Mouse (Mus musculus) thymus, postnatal 36 days (tissue): Measurements from ENCODE around the gene Rap1a.

Experiments used
- DNase-seq, 2 experiments: peaks; one replicate each; pipeline ENCODE4 v3.0.0; 2022; ENCODE audit warnings: mixed read lengths in 2 of 2

Gene Rap1a

DNA sequence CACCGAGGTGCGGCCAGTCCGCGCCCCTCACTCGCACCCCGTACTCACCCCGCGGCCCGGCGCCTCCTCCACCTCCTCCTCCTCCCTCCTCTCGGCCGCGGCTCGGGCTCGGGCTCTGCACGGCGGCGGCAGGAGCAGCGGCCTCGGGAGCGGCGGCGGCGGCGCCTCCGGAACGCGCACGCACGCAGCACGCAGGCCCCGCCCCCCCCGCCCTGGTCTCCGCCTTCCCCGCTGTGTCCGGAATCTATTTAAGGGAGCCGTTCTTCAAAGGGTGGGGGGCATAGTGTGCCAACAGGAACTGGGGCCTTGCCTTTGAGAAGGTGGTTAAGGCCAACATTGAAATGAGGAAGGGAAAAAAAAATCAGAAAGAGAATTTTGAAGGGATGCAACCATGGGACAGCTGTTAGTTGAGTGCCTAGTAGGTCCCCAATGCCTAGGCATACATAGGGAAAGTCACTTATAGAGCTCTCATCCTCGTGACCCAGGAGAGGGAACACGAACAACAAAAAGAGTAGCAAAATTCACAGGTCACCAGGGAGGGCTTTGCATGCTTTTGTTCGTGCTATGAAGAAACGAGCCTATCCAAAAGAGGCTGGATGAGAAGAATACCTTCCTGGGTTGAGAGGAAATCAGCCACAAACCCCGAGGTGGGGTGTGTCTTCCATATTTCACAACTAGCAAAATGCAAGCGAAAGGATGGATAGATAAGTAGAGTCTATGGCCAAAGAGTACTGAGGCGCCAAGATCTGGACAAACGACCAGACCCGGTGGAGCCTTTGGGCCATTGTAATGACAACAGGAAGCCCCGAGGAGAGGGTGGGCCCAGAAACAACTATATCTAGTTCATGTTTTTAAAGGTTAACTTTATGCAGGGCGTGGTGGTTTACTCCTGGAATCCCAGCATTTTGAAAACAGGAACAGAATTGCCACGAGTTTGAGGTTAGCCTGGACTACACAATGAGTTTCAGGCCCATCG lies at the start of gene Rap1a:
Gene Rap1a (minus strand): TSS at position 146 of the 976 bp plus-strand sequence.
- peak; percentile 75 to 86 for DNase-seq

GRCm38 (mm10) chr3:105846294-105847069 lies 45.3 kb upstream of the Rap1a start:
- no peak for DNase-seq

- DNase-seq: no peak
Measured at GRCm38 (mm10) chr3:105839836-105840235, 38.7 kb upstream of the Rap1a start.

GRCm38 (mm10) chr3:105838655-105839054 lies 37.5 kb upstream of the Rap1a start:
- no peak for DNase-seq

DNA sequence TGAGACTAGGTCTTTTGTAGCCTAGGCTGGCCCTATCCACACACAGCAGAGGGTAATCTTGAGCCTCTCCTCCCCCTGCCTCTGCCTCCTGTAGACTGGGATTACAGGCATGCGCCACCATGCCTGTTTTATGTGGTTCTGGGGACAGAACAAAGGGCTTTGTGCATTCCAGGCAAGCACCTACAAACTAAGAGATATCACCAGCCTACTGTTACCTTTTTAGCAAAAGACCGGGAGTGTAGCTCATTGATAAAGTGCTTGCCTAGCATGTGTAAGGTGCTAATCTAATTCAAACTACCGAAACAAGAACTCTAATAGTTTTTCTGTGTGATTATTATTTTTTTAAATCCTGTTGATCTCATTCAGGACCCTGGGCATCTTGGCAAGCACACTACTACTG lies 35.7 kb upstream of the Rap1a start:
- no peak for DNase-seq

DNA sequence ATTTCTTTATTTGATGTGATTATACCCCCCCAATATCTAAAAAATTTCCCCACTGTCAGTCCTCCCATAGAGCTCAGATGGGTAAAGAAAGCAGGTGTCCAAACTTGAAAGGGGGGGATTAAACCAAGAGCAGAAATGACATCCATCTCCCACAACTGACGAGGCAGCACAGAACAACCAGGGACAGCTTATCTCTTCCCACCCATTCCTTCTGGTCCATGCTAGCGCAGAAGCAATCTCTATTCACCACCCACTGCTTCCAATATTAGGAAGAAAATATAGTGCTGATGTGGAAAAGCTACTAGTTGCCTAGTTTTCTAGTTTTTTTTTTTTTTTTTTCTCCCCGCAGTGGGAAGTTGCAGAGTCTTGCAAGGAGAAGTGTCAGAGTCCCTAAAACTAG lies 34.7 kb upstream of the Rap1a start:
- DNase-seq: no peak

DNA sequence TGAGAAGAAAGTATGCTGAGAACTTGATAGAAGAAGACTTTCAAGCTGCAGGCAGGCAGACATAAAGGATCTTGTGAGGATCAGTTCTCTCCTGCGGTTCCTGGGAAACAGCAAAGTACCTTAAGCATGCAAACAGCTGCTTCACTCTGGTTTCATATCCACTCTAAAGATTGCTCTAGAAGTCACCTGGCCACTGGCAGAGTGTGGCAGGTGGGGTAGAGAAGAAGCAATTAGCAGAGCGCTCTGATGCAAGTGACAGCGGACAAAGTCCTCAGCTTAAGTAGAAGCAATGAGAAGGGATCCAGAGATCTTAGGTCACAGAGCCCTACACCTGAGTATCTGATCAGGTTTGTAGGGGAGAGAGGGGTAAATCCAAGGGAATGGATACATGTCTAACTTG lies 30.4 kb upstream of the Rap1a start:
- no peak for DNase-seq

DNA sequence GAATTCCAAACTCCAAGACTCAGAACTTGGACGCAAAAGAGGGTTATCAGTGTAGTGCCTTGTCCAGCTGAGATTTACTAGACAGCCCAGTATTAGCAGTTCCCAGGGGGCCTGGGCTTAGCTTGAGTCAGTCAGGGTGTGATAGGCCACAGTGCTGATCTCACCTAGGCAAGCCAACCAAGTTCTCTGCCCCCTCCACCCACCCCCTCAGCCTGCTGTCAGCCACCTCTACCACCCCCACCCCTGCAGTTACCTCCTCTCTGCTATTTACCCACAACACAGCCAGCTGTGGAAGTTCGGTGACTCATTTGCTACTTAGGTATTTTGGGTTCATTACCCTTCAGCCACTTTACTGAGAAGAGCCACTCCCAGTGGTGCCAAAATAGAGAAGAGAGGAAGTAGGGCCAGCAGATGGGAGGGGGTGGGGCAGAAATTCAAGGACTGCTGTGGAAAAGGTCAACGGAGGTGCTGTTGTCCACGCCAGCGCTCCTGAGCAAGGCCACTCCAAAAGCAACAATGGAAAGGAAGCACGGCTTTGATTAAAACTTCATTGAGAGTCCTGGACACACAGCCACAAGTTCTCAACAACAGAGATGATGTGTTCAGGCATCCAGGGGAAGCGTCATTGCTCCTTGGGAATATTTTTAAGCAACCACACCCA lies 24.5 kb upstream of the Rap1a start:
- DNase-seq: no peak

- DNase-seq: no peak
Measured at GRCm38 (mm10) chr3:105824704-105825103, 23.6 kb upstream of the Rap1a start.

DNA sequence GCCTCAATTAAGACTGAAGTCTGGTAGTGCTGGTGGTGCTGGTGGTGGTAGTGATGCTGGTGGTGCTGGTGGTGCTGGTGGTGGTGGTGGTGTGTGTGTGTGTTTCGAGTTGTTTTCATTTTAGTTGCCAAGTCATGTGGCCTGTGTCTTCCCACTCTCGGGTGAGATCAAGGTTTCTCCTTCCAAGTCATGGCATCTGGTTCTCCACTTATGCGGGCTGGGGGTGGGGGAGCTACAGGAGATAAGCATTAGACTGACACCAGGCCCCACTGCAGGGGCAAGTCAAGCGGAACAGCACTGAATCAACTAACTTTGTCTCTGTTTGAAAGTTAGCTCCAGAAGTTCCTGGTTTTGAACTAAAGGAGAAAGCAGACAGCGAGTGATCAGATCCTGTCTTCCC lies 23.0 kb upstream of the Rap1a start:
- DNase-seq: no peak

- no peak for DNase-seq
Measured at GRCm38 (mm10) chr3:105823609-105824008, 22.5 kb upstream of the Rap1a start.

DNA sequence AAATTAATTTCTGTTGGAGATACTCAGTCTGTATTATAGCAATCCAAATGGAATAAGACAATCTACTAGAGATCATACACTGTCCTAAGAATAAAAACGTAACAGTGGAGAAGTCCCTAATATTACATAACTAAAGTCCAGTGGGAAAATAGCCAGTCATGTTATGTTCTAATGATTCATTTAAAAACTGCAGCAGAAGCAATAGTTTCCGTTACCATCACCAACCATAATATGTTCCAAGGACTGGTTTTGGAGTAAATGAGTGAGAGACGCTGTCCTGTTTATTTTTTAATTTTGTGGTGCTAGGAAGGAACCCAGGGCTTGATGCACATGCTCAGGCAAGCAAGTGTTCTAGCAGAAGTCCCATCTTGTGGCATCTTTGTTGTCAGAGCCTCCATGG lies 20.4 kb upstream of the Rap1a start:
- no peak for DNase-seq

DNA sequence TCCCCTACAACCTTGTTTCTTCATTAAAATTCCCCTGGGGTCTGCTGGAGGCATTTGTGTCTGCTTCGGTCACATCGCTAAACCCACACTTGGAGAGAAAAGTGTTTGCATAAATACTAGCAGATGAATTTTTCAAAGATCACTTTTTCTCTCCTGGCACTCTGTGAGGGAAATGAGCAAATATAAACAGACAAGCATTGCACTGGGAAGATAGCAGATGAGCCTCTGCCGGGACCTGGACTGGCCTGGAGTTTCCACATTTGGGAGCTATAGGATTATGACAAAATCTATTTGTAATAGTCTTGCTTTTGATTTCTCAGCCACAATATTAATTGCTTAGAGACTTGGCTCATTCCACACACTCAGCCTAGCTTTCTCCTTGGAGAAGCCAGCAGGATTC lies 19.1 kb upstream of the Rap1a start:
- DNase-seq: no peak

- DNase-seq: peak; percentile 17 to 39
Measured at GRCm38 (mm10) chr3:105818130-105819004, 17.2 kb upstream of the Rap1a start.

- DNase-seq: peak in 1 of 2 experiments; percentile 22
Measured at GRCm38 (mm10) chr3:105816089-105816488, 15.0 kb upstream of the Rap1a start.

- DNase-seq: peak; percentile 68 to 86
Measured at GRCm38 (mm10) chr3:105815236-105815904, 14.2 kb upstream of the Rap1a start.

DNA sequence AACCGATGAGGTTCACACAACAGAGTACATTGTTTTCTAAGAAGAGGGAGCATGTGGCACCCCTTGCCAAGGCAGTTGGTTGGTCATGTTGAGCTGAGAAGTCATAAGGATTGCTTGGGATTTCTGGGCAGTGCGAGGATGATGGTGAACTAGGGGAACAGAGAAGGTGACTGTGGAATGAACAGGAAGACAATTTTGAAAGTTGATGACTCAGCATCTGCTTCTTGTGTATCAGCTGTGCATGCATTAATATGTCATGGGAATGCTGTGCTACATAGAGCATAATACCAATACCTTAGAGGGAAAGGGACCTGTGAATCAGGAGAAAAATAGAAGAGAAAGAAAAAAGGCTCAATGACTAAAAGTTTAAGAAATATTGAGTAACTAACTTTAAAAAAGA lies 10.0 kb upstream of the Rap1a start:
- no peak for DNase-seq

- DNase-seq: no peak
Measured at GRCm38 (mm10) chr3:105808179-105809037, 7.3 kb upstream of the Rap1a start.

DNA sequence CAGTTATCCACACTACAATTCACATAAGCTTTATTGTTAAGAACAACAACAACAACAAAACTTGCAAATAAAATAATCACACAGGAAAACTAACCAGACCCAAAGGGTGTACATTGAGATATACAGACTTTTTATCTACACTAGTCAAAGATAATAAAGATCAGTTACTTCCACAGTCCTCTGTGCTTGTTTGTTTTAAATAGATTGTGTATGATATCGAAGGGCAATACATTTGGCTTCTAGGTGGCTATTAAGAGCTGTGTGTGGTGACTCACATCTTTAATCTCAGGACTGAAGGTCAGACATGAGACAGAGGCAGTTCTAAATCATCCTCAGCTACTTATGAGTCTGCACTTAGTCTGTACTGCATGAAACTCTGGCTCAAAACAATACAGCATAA lies 6.5 kb upstream of the Rap1a start:
- DNase-seq: no peak

- no peak for DNase-seq
Measured at GRCm38 (mm10) chr3:105806519-105807249, 5.5 kb upstream of the Rap1a start.
